Mouse (Mus musculus): ENCODE results near the gene Gm20517. TPM values are rescaled to one million over a fixed set of nuclear protein-coding genes. Genes with fewer than 3 reads are reported as not detected.
"Not testable (repeated sequence)": the region's sequence is repeated elsewhere in the genome, so short reads cannot be mapped to it uniquely, and the experiment has no call there.

Gene Gm20517
- polyA plus RNA-seq, 1 experiment from 2014 or later, result 0.81 TPM

- Histone ChIP-seq H3K4me1 (peaks cover 34% of the 10 kb centered on the region), H3K4me2 (no peak overlapping the region), H3K27ac (no peak overlapping the region), H3K4me3 (replicated peaks) (no peak overlapping the region), H3K36me3 (peaks cover 16% of the 10 kb centered on the region), H3K27me3 (no peaks in the 10 kb centered on the region), H3K9me3 (replicated peaks) (no peaks in the 10 kb centered on the region), H3K9ac (no peak overlapping the region)
- ATAC-seq (replicated peaks; ENCODE audit: low FRiP score), result no peak
- WGBS, result 65% methylated on average over 4 of the region's 4 CpGs
Observed at GRCm38 (mm10) chr17:47632181-47632840, 20.9 kb downstream of the Gm20517 start.

GRCm38 (mm10) chr17:47633999-47634770 is 22.8 kb downstream of the Gm20517 start:
- no peak overlapping the region for H3K4me3 ChIP-seq (replicated peaks)
- peaks cover 25% of the 10 kb centered on the region for H3K4me1 ChIP-seq
- no peak overlapping the region for H3K27ac ChIP-seq
- peaks cover 12% of the 10 kb centered on the region; the same call in 1 of the 2 replicates for H3K36me3 ChIP-seq
- no peaks in the 10 kb centered on the region for H3K9me3 ChIP-seq (replicated peaks)
- H3K27me3 ChIP-seq, result no peaks in the 10 kb centered on the region
- 62% methylated on average over 7 of the region's 7 CpGs for WGBS
- no peak for ATAC-seq (replicated peaks; ENCODE audit: low FRiP score)
- H3K9ac ChIP-seq, result no peak overlapping the region
- H3K4me2 ChIP-seq, result no peak overlapping the region

- Histone ChIP-seq H3K4me3 (replicated peaks) (no peak overlapping the region), H3K9me3 (replicated peaks) (no peaks in the 10 kb centered on the region), H3K9ac (no peak overlapping the region), H3K4me1 (no peaks in the 10 kb centered on the region), H3K36me3 (no peaks in the 10 kb centered on the region), H3K27ac (no peak overlapping the region), H3K4me2 (no peak overlapping the region), H3K27me3 (no peaks in the 10 kb centered on the region)
- WGBS, result 75% methylated on average over 2 of the region's 2 CpGs
- ATAC-seq (replicated peaks; ENCODE audit: low FRiP score), result no peak
Observed at GRCm38 (mm10) chr17:47642992-47643391, 31.6 kb downstream of the Gm20517 start.

- 78% methylated on average over 1 of the region's 1 CpGs for WGBS
Observed at GRCm38 (mm10) chr17:47646683-47647082, 35.3 kb downstream of the Gm20517 start.

GRCm38 (mm10) chr17:47648966-47649365 is 37.6 kb downstream of the Gm20517 start:
- Histone ChIP-seq H3K9me3 (replicated peaks) (no peaks in the 10 kb centered on the region), H3K4me1 (no peaks in the 10 kb centered on the region), H3K4me2 (no peak overlapping the region), H3K27me3 (no peaks in the 10 kb centered on the region), H3K4me3 (replicated peaks) (no peak overlapping the region), H3K9ac (no peak overlapping the region), H3K36me3 (peaks cover 6% of the 10 kb centered on the region; the same call in 1 of the 2 replicates), H3K27ac (no peak overlapping the region)
- 73% methylated on average over 4 of the region's 4 CpGs for WGBS
- ATAC-seq (replicated peaks; ENCODE audit: low FRiP score), result no peak

More at GRCm38 (mm10) chr17:47646683-47647082, 35.3 kb downstream of the Gm20517 start:
- H3K4me2 ChIP-seq, result no peak overlapping the region
- ATAC-seq (replicated peaks; ENCODE audit: low FRiP score), result no peak
- no peak overlapping the region for H3K9ac ChIP-seq
- H3K36me3 ChIP-seq, result peaks cover 6% of the 10 kb centered on the region; the same call in 1 of the 2 replicates
- no peaks in the 10 kb centered on the region for H3K4me1 ChIP-seq
- H3K4me3 ChIP-seq (replicated peaks), result no peak overlapping the region
- no peaks in the 10 kb centered on the region for H3K27me3 ChIP-seq
- H3K9me3 ChIP-seq (replicated peaks), result no peaks in the 10 kb centered on the region
- no peak overlapping the region for H3K27ac ChIP-seq

- no peak overlapping the region for H3K4me2 ChIP-seq
- no peaks in the 10 kb centered on the region for H3K4me1 ChIP-seq
- H3K36me3 ChIP-seq, result peaks cover 6% of the 10 kb centered on the region; the same call in 1 of the 2 replicates
- no peak for ATAC-seq (replicated peaks; ENCODE audit: low FRiP score)
- no peak overlapping the region for H3K4me3 ChIP-seq (replicated peaks)
- H3K9ac ChIP-seq, result no peak overlapping the region
- WGBS, result 87% methylated on average over 2 of the region's 2 CpGs
- H3K27me3 ChIP-seq, result no peaks in the 10 kb centered on the region
- H3K27ac ChIP-seq, result no peak overlapping the region
- H3K9me3 ChIP-seq (replicated peaks), result no peaks in the 10 kb centered on the region
Observed at GRCm38 (mm10) chr17:47651953-47652352, 40.6 kb downstream of the Gm20517 start.

GRCm38 (mm10) chr17:47654346-47654745 is 43.0 kb downstream of the Gm20517 start:
- H3K4me2 ChIP-seq; H3K4me1 ChIP-seq; ATAC-seq (replicated peaks; ENCODE audit: low FRiP score); H3K4me3 ChIP-seq (replicated peaks); H3K27me3 ChIP-seq; H3K9me3 ChIP-seq (replicated peaks); H3K36me3 ChIP-seq; H3K27ac ChIP-seq; H3K9ac ChIP-seq: not testable (repeated sequence)
- WGBS, result 93% methylated on average over 8 of the region's 8 CpGs

GRCm38 (mm10) chr17:47655697-47656096 is 44.3 kb downstream of the Gm20517 start:
- Histone ChIP-seq H3K9me3 (replicated peaks) (no peaks in the 10 kb centered on the region), H3K27me3 (no peaks in the 10 kb centered on the region), H3K4me1 (no peaks in the 10 kb centered on the region), H3K4me3 (replicated peaks) (no peak overlapping the region), H3K36me3 (no peaks in the 10 kb centered on the region; the same call in 1 of the 2 replicates), H3K9ac (no peak overlapping the region), H3K4me2 (no peak overlapping the region), H3K27ac (no peak overlapping the region)
- 79% methylated on average over 5 of the region's 5 CpGs for WGBS
- no peak for ATAC-seq (replicated peaks; ENCODE audit: low FRiP score)

GRCm38 (mm10) chr17:47657901-47658300 is 46.5 kb downstream of the Gm20517 start:
- Histone ChIP-seq H3K4me1 (no peaks in the 10 kb centered on the region), H3K9me3 (replicated peaks) (no peaks in the 10 kb centered on the region), H3K4me3 (replicated peaks) (no peak overlapping the region), H3K27me3 (no peaks in the 10 kb centered on the region), H3K36me3 (no peaks in the 10 kb centered on the region; the same call in 1 of the 2 replicates), H3K4me2 (no peak overlapping the region), H3K27ac (no peak overlapping the region), H3K9ac (no peak overlapping the region)
- WGBS, result 80% methylated on average over 4 of the region's 4 CpGs
- ATAC-seq (replicated peaks; ENCODE audit: low FRiP score), result no peak

GRCm38 (mm10) chr17:47658741-47659243 is 47.4 kb downstream of the Gm20517 start:
- Histone ChIP-seq H3K36me3 (no peaks in the 10 kb centered on the region; the same call in 1 of the 2 replicates), H3K9me3 (replicated peaks) (no peaks in the 10 kb centered on the region), H3K9ac (no peak overlapping the region), H3K27ac (no peak overlapping the region), H3K4me1 (0 out of 2 replicates have a peak, but pooled peaks cover 2% of the 10 kb centered on the region), H3K4me3 (replicated peaks) (no peak overlapping the region), H3K4me2 (no peak overlapping the region), H3K27me3 (no peaks in the 10 kb centered on the region)
- WGBS, result 85% methylated on average over 3 of the region's 3 CpGs
- no peak for ATAC-seq (replicated peaks; ENCODE audit: low FRiP score)

GRCm38 (mm10) chr17:47663009-47663713 is 51.8 kb downstream of the Gm20517 start:
- Histone ChIP-seq H3K27ac (no peak overlapping the region), H3K4me1 (0 out of 2 replicates have a peak, but pooled peaks cover 6% of the 10 kb centered on the region), H3K4me3 (replicated peaks) (no peak overlapping the region), H3K27me3 (no peaks in the 10 kb centered on the region), H3K9me3 (replicated peaks) (no peaks in the 10 kb centered on the region), H3K4me2 (no peak overlapping the region), H3K9ac (no peak overlapping the region), H3K36me3 (no peaks in the 10 kb centered on the region)
- 75% methylated on average over 9 of the region's 9 CpGs for WGBS
- no peak for ATAC-seq (replicated peaks; ENCODE audit: low FRiP score)

GRCm38 (mm10) chr17:47664474-47664873 is 53.1 kb downstream of the Gm20517 start:
- Histone ChIP-seq H3K27me3 (no peaks in the 10 kb centered on the region), H3K9me3 (replicated peaks) (no peaks in the 10 kb centered on the region), H3K27ac (no peak overlapping the region), H3K4me2 (no peak overlapping the region), H3K4me1 (0 out of 2 replicates have a peak, but pooled peaks cover 6% of the 10 kb centered on the region), H3K36me3 (no peaks in the 10 kb centered on the region), H3K4me3 (replicated peaks) (no peak overlapping the region), H3K9ac (no peak overlapping the region)
- ATAC-seq (replicated peaks; ENCODE audit: low FRiP score), result no peak
- WGBS, result 89% methylated on average over 7 of the region's 7 CpGs

All from kidney, embryonic 15.5 days (tissue).